Mouse (Mus musculus) testis, postnatal 10 days (tissue): ENCODE data around the gene Tomm20l.
"Not testable (repeated sequence)": the region's sequence is repeated elsewhere in the genome, so short reads cannot be mapped to it uniquely, and the experiment has no call there.

Experiments used
- DNase-seq: peaks from one replicate; pipeline ENCODE4 v3.0.0; 2021; ENCODE audit warnings: low spot score

Gene Tomm20l

DNA sequence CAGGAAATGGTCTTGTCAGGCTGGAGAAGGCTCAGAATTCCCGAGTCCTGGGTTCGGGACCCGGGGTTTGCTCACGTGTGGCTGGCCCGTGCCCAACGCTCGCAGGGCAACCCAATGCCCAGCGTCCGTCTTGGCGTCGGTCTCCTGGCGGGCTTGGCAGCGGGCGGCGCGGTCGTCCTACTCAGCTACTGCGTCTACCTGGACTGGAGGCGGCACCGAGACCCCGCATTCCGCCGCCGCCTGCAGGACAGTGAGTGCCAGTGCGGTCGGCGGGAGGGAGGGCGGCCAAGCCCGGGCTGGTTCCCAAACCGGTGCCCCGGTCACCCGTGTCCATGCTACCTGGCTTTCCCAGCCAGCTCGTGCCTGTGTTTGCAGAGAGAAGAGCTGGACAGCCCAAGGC is at the start of gene Tomm20l:
TSS of gene Tomm20l (plus strand) at position 98 of the 400 bp plus-strand sequence.
- DNase-seq, result peak; percentile 62

DNA sequence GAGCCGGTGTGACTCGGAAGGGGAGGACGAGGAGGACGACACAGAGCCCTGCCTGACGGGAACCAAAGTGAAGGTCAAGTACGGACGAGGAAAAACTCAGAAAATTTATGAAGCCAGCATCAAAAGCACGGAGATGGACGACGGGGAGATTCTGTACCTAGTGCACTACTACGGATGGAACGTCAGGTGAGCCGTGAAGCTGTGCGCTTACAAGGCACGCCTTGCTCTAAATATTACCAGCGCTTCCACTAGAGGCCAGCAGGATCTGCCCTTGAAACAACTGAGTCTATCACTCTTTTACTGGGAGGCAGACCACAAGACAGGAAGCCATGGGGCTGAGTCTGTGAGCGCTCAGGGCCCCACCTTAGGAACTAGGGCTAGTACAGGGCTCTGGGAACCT is 41.4 kb upstream of the Tomm20l start:
- no peak for DNase-seq

DNA sequence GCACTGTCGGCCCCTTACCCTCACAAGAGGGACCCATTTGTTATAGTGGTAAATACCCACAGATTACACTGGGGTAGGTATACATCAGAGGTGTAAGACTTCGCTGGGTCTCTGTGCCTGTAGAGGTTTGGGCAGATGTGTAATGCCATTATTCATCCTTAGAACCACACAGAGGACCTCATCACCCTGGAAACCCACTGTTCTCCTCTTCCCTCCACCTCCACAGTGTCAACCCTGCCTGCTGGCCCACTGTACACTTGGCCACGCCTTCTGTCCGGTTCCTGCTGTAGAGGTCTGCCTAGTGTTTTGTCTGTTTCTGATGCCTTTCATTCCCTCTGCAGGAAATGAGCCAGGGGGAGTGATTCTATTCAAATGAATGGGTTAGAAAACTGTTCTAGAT is 39.2 kb upstream of the Tomm20l start:
- DNase-seq, result no peak

DNA sequence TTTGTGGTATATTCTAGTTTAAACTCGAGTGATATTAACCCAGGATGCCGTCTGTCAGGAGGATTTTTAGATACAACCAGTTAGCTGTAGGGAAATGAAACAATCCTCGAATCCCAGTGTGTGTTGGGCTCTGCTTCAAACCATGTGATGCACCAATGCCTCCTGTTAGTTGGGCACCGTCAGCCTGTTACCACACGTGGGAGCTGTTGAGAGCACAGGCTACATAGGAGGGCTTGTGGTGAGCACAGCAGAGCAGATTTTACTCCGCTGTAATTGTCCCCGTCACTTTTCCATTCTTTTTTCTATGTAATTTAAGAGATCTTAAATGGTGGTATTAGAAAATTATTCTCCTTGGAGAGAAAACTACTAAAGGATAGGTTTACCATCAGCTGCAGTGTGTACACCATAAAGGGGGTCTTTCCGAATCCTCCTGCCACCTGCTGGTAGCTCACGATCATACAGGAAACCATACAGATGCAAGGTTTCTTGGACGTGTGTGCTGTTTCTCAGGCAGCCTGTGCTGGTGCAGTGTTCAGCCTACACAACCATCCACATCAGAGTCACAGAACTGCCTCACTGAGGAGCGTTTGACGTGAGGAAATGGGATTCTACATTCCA is 38.0 kb upstream of the Tomm20l start:
- DNase-seq, result no peak

DNA sequence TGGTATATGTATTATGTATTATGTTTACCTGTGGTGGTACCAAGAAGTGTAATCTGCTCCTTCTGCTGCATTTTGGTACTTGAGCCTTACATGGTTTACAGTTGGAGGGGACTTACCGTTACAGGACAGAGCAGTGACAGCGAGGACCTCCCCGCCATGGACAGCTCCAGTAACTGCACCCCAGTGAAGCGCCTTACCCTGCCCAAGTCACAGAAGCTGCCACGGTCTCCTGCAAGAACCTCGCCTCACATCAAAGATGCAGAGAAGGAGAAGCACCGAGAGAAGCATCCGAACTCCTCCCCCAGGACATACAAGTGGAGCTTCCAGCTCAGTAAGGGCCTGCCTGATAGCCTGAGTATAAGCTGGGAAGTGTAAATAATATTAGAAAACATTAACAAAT is 24.9 kb upstream of the Tomm20l start:
- no peak for DNase-seq

DNA sequence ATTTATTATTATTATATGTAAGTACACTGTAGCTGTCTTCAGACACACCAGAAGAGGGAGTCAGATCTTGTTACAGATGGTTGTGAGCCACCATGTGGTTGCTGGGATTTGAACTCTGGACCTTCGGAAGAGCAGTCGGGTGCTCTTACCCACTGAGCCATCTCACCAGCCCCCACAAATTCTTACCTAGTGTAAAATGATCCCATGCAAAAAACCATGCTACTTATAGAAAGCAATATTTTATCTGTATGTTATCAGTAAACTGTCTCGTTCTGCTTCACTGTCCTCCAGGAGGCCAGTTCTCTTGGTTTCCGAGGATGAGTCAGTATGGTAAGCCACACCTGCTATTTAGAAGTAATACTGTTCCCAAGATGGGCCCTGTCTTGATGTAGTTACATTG is 7.0 kb upstream of the Tomm20l start:
- not testable (repeated sequence) for DNase-seq

DNA sequence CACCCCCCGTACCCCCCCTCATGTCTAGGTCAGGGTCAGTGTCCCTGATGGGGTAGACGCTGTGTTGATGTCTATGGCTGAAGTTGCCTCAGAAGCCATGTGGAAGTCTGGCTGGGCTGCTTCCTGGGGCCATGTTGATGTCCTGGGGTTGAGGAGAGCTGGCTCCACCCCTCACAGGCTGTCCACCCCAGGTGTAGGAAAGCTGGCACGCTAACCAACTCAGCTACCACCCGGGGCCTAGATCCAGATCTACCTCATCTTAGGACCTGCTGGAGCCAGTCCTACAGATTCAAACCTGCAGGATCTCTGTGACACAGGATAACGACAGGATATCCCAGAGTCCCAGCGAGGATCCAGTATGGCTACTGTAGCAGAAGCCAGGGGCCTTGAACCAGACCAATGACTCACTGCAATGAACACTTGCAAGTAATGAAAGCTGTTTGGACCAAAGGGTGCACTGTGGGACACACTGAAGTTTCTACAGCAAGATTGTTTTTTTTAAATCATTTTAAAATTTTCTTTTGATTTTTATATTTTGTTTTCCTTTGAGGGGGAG is 3.9 kb upstream of the Tomm20l start:
- DNase-seq, result no peak

DNA sequence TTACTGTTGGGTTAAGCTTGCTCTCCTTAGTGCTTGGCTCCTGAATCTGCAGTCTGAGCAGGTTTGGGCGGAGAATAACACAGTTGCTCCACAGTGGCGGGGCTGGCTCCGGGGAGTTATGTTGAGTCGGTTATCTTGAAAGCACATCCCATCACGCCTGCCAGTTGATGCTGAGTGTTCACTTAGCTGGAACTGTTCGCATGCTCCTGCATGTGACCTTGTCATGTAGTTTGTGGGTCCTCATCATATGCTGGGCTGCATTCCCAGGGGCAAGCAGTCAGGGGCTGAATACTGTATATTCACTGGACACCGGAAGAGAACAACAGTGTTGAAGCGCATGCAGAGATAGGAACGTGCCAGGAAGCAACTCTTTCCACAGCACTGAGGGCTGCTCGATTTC is 1.8 kb downstream of the Tomm20l start:
- no peak for DNase-seq

DNA sequence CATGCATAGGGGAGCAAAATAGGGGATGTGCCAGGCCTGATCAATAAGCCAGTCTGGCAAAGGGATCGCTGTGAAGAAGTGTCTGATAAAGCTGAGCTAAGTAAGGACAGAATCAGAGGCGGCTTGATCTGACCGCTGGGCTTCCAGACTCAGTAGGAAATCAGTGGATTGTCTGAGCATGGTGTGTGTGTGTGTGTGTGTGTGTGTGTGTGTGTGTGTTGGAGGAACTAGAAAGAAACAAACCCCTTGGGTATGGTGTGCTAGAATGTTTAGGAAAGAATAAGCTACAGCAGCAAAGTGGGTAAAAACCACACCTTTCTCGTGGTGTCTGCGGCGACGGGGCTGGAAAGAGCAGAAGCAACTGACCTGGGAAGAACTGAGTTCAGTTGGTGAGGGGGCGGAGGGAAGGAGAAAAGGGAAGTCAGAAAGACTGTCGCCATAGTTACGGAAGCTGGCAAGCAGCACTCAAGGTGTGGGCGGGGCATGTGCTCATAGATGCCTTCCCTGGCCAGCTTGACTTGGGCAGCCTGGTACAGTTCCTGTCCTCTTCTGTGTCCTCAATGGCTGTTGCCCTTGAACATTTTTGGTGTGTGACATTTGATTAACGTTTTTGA is 2.6 kb downstream of the Tomm20l start:
- peak; percentile 66 for DNase-seq

DNA sequence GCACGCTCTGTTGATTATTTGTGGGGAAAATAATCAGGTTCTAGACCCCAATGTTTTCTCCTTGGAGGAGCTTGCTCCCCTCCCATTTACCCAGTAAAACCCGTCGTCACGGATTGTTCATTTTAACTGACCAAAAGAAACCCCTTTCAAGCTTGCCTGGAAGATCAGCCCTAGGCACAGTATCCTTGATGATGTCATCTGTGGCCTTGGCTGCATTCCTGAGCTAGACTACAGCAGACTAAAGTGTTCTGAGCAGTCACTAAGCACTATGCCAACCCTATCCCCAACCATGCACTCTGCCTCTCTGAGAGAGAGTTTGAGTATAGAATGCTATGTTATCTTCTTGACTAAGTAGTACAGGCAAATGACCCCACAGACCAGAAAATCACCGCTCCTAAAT is 5.2 kb downstream of the Tomm20l start:
- no peak for DNase-seq

DNA sequence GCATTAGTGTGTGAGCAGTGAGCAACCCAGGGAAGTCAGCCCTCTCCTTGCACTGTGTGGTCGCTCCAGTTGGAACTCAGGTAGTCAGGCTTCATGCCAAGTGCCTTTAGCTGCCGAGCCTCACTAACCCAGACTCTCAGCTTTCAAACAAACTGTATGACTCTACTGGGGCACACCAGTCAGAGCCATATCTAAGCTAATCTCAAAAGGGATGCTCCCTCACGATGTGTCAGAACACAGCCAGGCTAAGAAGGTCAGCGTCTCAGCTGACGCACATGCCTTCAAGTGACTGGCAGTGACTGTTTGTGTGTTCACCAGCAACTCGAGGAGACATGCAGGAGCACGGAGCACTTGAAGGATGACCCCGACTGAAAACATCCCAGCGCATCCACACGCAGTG is 11.5 kb downstream of the Tomm20l start:
- DNase-seq, result no peak

DNA sequence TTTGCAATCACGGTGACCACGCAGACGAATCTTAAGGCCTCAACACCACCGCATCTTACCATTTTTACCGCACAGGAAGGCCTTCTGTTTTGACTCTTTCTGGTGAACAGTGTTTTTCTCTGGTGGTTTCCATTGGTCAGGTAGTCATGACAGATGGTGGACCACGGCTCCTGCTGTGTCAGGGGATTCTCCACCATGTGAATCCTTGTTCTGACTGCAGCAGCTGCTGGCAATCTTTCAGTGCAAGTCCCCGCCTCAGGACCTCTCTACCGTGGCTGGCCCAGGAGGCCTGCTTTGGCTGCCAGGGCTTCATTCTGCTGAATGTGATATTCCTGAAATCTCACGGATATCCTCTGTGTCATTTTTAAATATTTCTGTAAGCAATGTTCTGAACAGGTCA is 12.1 kb downstream of the Tomm20l start:
- no peak for DNase-seq

DNA sequence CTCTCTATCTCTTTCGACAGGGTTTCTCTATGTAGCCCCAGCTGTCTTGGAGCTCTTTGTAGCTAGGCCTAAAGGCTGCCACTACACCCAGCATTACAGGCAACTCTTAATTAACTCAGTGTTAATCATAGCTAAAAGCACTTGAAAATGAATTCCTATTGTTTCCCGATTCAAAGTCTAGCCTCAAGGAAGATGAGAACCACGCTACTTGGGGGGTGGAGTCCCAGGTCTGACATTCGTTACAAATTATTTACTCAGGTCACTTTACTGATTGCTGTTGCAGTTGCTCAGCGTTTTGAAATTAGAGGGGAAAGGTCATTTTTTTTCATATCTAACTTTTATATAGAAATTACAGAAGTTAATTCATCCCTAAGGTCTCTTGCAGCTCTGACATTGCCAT is 24.4 kb downstream of the Tomm20l start:
- DNase-seq, result no peak

DNA sequence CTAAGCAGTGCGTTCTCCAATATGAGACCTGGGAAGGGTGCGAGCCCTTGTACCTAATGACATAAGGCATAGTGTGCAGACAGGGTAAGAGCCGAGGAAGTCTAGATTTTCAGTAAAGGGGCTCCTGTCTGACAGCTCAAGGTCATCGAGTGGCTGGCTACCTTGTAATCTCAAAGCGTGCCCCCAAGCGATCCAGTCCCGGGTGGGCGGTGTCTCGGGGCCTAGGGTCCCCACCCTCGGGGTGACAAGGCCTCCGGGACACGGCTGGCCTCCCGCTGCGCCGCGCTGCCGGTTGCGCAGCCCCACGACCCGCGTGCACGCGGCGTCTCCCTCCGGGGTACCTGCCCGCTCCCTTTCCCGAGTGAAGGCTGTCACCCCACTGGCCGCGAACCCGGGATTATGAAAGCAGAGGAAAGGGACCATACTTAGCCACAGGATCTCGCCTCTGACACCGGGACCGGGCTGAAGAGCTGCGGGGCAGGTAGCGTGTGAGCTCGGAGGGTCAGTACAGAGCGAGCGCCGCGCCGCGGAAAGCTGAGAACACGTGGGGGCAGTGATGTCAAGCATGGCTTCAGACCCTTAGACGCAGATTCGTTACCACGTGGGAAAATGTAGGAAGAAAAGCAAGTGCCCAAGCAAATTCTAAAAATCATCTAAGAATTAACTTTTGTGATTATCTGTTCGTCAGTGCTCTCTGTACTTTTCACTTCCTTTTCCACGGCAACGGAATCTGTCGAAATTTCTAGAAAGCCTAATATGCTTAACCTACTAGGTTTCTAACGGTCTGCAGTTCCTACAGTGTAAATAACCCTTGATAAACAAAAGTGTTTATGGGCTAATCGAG is 25.1 kb downstream of the Tomm20l start, which contains the start of the genes Timm9 and 2700049A03Rik:
TSS of gene Timm9 (minus strand) at position 555 of the 844 bp plus-strand sequence.
TSS of gene 2700049A03Rik (plus strand) at position 719 of the 844 bp plus-strand sequence.
- DNase-seq, result peak; percentile 78

DNA sequence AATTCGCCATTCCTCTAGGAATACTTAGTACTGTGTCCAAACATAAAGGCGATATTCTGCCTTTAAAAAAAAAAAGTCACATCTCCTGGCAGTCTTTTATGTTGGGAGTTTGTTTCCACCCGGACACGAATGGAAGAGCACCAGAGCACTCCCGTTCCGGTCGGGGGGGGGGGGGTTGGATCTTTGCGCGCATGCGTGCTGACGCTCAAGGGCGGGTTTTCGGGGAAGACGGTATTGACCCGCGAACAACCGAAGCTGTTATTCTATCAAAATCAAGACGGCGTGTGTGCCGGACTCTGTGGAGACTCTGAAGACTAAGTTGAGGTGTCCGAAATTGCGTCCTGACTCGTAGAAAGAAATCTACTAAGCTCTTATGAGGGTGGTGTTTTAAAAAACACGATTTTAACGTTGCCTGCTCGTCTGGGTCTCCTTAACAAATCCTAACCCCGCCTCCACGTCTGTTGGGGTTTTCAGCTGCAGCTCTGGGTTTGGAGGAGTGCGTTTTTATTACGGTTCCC is 25.8 kb downstream of the Tomm20l start:
- DNase-seq, result peak; percentile 92

DNA sequence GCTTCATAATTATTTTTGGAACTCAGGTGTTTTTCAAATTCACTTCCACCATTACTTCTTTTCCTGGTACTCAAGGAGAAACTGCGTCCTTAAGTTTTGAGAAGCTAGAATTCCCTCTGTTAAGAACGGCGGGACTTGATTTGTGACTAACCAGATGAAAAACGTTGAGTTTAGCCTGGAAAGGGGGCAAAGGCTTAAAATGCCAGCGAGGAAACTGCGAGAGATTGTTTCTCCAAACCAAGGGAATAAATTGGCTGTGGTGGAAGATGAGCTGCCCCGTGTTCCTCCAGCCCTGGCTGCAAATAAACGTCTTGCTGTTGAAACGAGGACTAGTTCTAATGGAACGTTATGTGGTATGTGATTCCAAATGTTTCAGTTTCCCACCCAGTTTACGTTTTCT is 26.5 kb downstream of the Tomm20l start:
- DNase-seq, result no peak

DNA sequence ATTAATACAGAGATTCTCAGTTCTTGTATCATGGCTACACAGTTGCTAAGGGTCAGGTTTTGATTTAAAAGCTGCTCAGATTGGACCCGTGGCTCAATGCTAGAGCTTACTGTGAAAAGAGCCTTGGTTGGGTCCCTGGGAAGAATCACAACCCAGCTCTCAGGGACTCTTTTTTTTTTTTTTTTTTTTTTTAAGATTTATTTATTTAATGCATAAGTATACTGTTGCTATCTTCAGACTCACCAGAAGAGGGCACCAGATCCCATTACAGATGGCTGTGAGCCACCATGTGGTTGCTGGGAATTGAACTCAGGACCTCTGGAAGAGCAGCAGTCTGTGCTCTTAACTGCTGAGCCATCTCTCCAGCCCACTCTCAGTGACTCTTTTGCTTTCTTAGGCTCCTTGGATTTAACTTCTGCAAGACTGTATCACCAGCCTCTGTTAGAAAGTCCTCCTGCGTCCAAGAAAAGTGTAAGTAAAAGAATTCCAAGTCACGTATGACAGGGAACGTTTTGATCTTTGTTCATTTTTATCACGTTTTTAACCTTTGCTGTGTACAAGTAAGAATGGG is 28.1 kb downstream of the Tomm20l start:
- no peak for DNase-seq

DNA sequence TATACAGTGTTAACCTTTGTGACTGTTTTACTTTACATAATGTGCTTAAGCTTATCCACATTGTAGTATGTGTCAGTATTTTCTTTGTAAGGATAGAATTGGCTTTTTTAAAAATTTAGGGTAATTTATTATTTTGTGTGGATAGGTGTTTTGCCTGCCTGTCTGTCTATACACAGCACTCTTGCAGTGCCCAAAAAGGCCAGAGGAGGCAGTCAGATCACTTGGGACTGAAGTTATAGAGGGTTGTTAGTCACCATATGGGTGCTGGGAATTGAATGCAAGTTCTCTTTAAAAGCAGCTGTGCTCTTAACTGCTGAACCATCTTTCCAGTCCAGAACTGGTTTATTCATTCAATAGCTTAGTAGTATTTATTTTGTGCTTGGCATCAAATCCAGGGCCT is 30.0 kb downstream of the Tomm20l start:
- DNase-seq, result no peak

DNA sequence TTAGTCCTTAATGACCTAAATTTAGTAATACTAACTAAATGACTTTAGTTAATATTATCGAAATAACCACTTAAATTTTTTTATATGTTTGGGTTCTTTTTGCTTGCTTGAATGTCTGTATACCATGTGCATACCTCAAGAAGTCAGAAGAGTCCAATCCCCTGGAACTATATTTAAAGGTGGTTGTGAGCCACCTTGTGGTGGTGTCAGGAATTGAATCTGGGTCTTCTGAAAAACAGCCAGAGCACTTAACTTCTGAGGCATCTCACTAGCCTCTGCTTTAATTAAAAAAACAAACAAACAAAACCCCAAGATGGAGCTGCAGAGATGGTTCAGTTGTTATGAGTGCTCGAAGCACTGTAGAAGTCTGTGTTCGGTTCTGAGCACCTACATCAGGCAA is 36.4 kb downstream of the Tomm20l start:
- peak; percentile 67 for DNase-seq

DNA sequence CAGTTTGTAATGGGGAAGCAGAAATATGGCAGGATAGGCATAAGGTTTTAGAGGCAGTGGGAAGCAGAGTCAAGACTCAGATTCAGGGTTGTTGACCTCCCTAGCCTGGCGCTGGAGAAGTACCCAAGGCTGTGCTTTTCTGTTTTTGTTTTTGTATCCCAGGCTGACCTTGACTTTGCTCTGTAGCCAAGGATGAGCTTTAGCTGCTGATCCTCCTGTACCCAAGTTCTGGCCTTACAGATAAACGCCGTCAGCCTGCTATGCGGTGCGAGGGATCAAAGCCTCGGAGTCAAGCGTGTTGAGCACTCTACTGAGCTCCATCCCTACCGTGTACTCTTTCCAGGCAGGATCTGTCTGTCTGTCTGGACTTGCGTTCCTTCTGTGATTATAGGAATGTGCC is 37.6 kb downstream of the Tomm20l start:
- DNase-seq, result no peak

DNA sequence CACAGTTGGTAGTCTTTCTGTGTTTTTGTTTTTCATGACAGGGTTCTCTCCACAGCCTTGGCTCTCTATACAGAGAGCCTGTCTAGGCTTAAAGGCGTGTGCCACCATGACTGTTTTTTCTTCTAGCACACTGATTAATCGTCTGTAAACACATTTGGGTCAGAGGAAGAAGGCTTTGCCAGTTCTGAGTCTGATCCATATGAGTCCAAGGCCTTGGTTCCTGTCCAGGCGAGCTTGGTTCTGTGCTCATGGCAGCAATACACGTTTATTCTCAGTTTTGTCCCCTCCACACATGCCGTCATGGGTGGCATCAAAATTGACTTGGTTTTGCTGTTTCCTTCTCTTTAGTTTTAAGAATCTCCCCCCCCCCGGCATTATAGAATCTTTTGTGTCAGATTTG is 38.2 kb downstream of the Tomm20l start:
- DNase-seq, result no peak

DNA sequence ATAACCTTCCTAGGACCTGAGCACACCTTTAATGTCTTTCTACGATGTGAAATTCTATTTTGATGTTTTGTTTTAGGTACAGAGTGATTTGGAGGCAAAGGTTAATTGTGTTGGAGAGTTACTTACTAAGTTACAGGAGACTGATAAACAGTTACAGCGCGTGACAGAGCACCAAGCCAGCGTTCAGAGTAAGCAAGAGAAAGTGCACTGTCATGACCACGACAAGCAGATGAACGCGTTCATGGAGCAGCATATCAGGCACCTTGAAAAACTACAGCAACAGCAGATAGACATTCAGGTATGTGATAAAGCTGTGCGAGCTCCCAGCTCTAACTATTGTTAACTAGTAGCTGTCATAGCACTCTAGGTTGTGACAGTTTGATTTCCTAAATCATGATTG is 38.9 kb downstream of the Tomm20l start:
- no peak for DNase-seq
